Mouse (Mus musculus) embryonic facial prominence, embryonic 11.5 days (tissue): ENCODE measurements at regions not wholly inside any gene's neighbourhood (a gene's known extent, or its start where the extent isn't known, plus 50 kb on each side); places are given as distances from the start of the nearest gene placed in this dataset.

Experiments
- ATAC-seq: fragments of 200-750 bp; cut with Nextera tagmentation; replicated peaks from 2 replicates; pipeline ENCODE4 v1.8.0; 2017; ENCODE audit warnings: low read depth; ENCODE audit not compliant: insufficient number of reproducible peaks, low FRiP score, low TSS enrichment
- DNase-seq: peaks from one replicate; pipeline ENCODE4 v3.0.0-alpha.2; 2015; ENCODE audit warnings: low spot score
- H3K27ac ChIP-seq: fragments of 300-500 bp; sonication (generic); replicated peaks from 2 replicates; pipeline ENCODE4 v1.5.1; 2014; ENCODE audit warnings: mild to moderate bottlenecking, low read depth, low read length, control low read depth
- H3K27me3 ChIP-seq: fragments of 300-500 bp; sonication (generic); 2 replicates; pipeline ENCODE4 v1.6.1; 2014; ENCODE audit warnings: mild to moderate bottlenecking, low read length, moderate library complexity, mixed read lengths; ENCODE audit not compliant: control insufficient read depth, insufficient read depth
- H3K36me3 ChIP-seq: fragments of 300-500 bp; sonication (generic); replicated peaks from 2 replicates; pipeline ENCODE4 v1.6.1; 2014; ENCODE audit warnings: low read depth, mild to moderate bottlenecking, low read length, moderate library complexity, mixed read lengths; ENCODE audit not compliant: control insufficient read depth, insufficient read depth
- H3K4me1 ChIP-seq: fragments of 300-500 bp; sonication (generic); 2 replicates; pipeline ENCODE4 v1.6.1; 2014; ENCODE audit warnings: low read length, mixed read lengths; ENCODE audit not compliant: control insufficient read depth, insufficient read depth
- H3K4me2 ChIP-seq: fragments of 300-500 bp; sonication (generic); 2 replicates; pipeline ENCODE4 v1.6.1; 2014; ENCODE audit warnings: low read depth, mild to moderate bottlenecking, control low read depth, low read length, moderate library complexity
- H3K4me3 ChIP-seq: fragments of 300-500 bp; sonication (generic); 2 replicates; pipeline ENCODE4 v1.5.1; 2014; ENCODE audit warnings: low read depth, low read length, control low read depth
- H3K9ac ChIP-seq: fragments of 300-500 bp; sonication (generic); replicated peaks from 2 replicates; pipeline ENCODE4 v1.6.1; 2014; ENCODE audit warnings: mild to moderate bottlenecking, control low read depth, low read length
- H3K9me3 ChIP-seq: fragments of 300-500 bp; sonication (generic); replicated peaks from 2 replicates; pipeline ENCODE4 v1.6.1; 2016; ENCODE audit warnings: mild to moderate bottlenecking, low read length, inconsistent platforms, mixed read lengths; ENCODE audit not compliant: control insufficient read depth
- WGBS: fragments of 180-500 bp; shearing (Covaris S2); extraction: QIAGEN DNeasy Blood & Tissue Kit; methylation state at CpG from one replicate; pipeline ENCODE4 v1.1.7; 2014; 5-methylcytosine and 5-hydroxymethylcytosine counted together

- H3K4me2 ChIP-seq = no peak overlapping the region
- no peaks in the 10 kb centered on the region for H3K4me1 ChIP-seq
- H3K27me3 ChIP-seq = no peaks in the 10 kb centered on the region
- no peaks in the 10 kb centered on the region for H3K9me3 ChIP-seq
- DNase-seq (no peak), ATAC-seq (no peak)
- H3K36me3 ChIP-seq = no peaks in the 10 kb centered on the region
- H3K27ac ChIP-seq = no peak overlapping the region
- no peak overlapping the region for H3K9ac ChIP-seq
- WGBS = 89% methylated on average over 2 of the region's 2 CpGs
- H3K4me3 ChIP-seq = no peak overlapping the region
Measured at GRCm38 (mm10) chr17:77452085-77452484, 748.0 kb upstream of the Crim1 start.

DNA sequence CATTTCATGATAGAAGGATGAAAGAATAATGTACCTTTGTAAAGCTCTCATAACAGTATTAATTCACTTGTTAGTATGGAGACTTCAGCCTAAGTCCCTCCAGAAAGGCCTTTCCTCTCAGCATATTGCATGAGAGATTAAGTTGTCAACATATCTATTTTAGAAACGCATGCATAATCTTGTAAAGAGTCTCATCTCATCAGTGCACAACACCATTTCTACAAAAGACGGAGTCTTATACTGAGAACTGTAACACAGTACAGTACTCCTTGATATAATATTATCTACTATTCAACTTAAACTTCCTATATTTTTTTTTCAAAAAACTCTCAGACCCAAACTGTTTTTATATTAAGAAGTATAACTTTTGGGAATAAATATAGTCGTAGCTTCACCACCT, 730.4 kb upstream of the Crim1 start:
- no peaks in the 10 kb centered on the region for H3K9me3 ChIP-seq
- no peak overlapping the region for H3K4me3 ChIP-seq
- H3K27ac ChIP-seq = no peak overlapping the region
- no peaks in the 10 kb centered on the region for H3K4me1 ChIP-seq
- no peak for ATAC-seq
- H3K9ac ChIP-seq = no peak overlapping the region
- no peak overlapping the region for H3K4me2 ChIP-seq
- 77% methylated on average over 3 of the region's 3 CpGs for WGBS
- no peak for DNase-seq
- no peaks in the 10 kb centered on the region for H3K36me3 ChIP-seq
- no peaks in the 10 kb centered on the region for H3K27me3 ChIP-seq

- ATAC-seq = no peak
- Histone ChIP-seq H3K36me3 (no peaks in the 10 kb centered on the region), H3K4me3 (no peak overlapping the region), H3K9me3 (no peaks in the 10 kb centered on the region), H3K27ac (no peak overlapping the region), H3K9ac (no peak overlapping the region), H3K4me1 (no peaks in the 10 kb centered on the region), H3K27me3 (no peaks in the 10 kb centered on the region), H3K4me2 (no peak overlapping the region)
- peak; percentile 3 for DNase-seq
- 76% methylated on average over 1 of the region's 1 CpGs for WGBS
Measured at GRCm38 (mm10) chr17:77470195-77470594, 729.9 kb upstream of the Crim1 start.

DNA sequence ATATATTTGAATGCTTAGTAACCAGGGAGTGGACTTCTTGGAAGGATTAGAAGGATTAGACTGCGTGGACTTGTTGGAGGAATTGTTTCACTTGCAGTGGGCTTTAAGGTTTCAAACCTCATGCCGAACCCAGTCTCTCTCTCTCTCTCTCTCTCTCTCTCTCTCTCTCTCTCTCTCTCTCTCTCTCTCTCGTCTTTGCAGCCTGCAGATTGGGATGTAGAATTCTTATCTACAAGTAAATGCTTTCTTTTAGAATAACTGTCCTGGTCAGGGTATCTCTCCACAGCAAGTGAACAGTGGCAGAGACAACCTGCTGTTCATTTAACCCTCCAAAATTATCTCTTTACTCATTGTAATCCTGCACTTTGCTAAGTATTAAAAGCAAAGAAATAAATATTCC, 728.1 kb upstream of the Crim1 start:
- Histone ChIP-seq H3K4me1 (no peaks in the 10 kb centered on the region), H3K9ac (no peak overlapping the region), H3K27ac (no peak overlapping the region), H3K27me3 (no peaks in the 10 kb centered on the region), H3K9me3 (no peaks in the 10 kb centered on the region), H3K4me3 (no peak overlapping the region), H3K4me2 (no peak overlapping the region), H3K36me3 (no peaks in the 10 kb centered on the region)
- ATAC-seq (no peak), DNase-seq (no peak)
- 77% methylated on average over 3 of the region's 3 CpGs for WGBS
